Mouse (Mus musculus) ovary, postnatal 10 days (tissue): Measurements from ENCODE around the gene Ino80.

Experiments
- DNase-seq: peaks from one replicate; pipeline ENCODE4 v3.0.0; 2022; ENCODE audit warnings: low spot score

Gene Ino80

GRCm38 (mm10) chr2:119454558-119454957, 22.9 kb downstream of the Ino80 start:
- DNase-seq, result no peak

DNA sequence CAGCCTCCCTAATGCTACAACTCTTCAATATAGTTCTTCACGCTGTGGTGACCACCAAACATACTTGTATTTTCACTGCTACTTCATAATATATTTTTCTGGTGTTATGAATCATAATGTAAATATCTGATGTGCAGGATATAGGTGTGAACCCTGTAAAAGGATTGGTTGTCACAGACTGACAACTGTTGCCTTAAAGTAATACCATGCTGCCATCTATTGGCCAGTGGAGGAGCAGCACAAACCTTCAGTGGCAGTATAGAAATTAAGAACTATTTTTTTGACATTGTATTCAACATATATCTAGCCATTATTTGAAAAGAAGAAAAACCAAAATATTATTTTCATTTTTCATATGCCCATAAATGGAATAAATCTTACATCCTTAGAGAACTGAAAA, 40.5 kb downstream of the Ino80 start:
- no peak for DNase-seq

GRCm38 (mm10) chr2:119436467-119436866, 41.0 kb downstream of the Ino80 start:
- DNase-seq, result no peak

DNA sequence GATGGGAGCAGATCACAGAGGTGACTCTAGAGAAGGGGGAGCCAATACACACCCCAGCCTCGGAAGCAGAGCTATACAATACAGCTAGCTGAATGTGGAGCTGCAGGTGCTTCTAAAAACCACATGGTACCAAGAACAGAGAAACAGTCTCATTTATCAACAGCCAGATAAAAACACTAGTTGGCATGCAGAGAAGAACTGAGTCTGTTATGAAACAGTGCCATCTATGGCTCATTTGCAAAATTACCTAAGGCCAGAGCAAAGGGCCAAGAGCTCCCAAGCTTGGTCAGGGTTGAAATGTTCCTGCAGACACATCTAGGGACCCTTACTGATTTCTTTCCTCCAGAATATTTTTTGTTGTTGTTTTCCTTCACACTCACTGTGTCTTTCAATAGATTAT, 63.7 kb downstream of the Ino80 start:
- DNase-seq, result no peak

GRCm38 (mm10) chr2:119411674-119412073, 65.8 kb downstream of the Ino80 start:
- DNase-seq, result no peak

DNA sequence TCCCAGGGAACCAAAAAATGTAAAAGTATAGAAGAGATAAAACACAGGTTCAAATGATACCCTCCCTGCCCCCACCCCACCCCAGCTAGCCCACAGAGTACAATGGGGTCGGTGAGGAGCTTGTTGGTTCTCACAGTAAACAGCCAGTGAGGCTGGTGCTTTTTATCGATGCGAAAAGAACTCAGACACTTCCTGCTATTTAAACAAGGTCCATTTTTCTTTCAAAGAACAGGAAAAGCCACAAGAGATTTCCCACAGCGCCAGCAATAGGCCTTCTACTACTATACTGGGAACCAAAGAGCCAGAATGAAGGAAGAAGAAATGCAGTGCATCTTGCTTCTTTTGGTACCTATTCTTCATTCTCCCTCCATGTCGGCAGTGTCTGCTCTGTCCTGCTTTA, 66.5 kb downstream of the Ino80 start:
- DNase-seq, result no peak

DNA sequence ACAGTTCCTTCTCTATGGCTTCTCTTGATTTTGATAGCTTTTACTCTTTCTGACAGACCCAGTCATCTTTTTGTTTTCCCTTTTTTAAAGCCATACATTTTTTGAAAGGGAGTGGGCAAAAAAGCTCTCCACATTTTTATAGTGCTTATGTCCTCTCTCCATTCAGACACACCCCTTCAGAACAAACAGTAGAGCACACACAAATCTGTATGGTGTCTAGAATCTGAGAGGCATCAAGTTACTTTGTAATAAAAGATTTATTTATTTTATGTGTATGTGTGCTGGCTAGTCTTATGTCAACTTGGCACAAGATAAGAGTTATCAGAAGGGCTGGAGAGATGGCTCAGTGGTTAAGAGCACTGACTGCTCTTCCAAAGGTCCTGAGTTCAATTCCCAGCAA, 68.8 kb downstream of the Ino80 start:
- DNase-seq, result no peak

DNA sequence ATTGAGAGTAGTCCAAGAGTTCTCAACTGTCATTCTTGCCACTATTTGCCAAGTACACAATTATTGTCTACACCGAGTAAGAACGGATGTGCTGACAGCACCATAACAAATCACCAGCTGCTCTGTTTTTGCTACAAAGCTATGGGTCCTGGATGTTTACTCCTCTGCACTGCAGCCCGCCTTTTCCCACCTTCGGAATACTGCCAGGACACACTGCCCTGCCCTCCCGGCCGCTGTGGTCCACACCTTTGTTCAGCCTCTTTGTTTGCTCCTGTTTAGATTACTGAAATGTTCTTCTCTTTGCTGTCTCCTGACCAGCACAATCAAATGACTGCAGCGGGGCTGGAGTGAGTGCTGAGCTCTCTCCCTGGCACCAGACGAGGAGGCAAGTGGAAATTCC, 69.2 kb downstream of the Ino80 start:
- peak; percentile 3 for DNase-seq

GRCm38 (mm10) chr2:119399313-119399712, 78.2 kb downstream of the Ino80 start:
- no peak for DNase-seq

DNA sequence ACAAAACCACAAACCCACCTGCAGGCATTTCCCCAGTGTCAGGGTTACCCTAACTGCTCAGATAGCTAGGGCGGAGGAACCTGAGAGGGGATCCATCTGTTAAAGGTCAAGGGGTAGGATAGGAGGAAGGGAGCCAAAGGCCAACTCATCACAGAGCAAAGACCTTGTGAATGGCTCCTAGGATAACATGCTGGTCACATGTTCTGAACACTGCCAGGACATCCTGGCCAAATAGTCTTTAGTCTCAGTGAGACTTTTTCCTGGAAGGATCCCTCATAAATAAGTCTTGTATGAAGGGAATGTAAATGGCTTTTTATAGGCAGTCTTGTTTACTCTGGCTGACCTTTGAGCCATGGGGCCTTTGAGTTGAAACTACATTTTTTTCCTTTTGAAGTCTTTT, 78.8 kb downstream of the Ino80 start:
- DNase-seq, result no peak

- DNase-seq, result no peak
These were observed 79.2 kb downstream of the Ino80 start for GRCm38 (mm10) chr2:119398252-119398651.

DNA sequence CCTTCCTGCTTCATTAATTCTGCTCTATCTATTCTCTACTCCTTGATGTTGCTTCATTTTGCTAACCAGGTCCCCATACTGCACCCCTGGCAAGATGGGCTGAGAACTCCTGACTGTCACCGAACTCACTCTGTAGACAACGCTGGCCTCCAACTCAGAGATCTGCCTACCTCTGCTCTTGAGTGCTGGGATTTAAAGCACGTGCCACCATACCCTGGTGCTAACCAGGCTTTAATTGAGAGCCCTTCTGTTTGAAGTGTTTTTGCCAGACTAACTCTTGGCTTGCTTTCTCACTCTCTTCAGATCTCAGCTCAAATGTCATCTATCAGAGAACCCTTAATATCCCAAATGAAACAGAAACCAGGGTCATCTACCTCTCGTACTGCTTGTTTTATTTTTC, 87.5 kb downstream of the Ino80 start:
- no peak for DNase-seq

GRCm38 (mm10) chr2:119388266-119388665, 89.2 kb downstream of the Ino80 start:
- no peak for DNase-seq

DNA sequence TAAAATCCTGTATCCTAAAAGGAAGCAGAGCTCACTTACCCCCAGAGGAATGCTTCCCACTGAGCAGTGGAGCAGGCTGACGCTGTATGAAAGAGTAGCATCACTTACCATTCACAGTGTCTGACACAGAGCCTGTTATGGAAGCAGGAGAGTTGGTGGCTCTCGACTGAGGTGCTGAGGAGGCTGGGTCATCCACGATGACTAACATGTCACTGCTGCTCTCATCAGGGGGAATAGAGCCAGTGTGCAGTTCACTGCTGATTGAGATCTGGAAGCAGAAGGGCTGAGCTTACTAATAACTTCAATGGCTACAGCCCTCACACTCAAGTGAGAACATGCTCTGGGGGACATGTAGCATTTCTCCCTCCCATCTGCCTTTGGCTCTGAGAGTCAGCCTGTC, 98.0 kb downstream of the Ino80 start:
- no peak for DNase-seq

- DNase-seq, result no peak
These were observed 99.7 kb downstream of the Ino80 start for GRCm38 (mm10) chr2:119377826-119378225.

- DNase-seq, result no peak
These were observed 100.2 kb downstream of the Ino80 start for GRCm38 (mm10) chr2:119377286-119377685.

GRCm38 (mm10) chr2:119370116-119370515, 107.4 kb downstream of the Ino80 start:
- DNase-seq, result no peak

DNA sequence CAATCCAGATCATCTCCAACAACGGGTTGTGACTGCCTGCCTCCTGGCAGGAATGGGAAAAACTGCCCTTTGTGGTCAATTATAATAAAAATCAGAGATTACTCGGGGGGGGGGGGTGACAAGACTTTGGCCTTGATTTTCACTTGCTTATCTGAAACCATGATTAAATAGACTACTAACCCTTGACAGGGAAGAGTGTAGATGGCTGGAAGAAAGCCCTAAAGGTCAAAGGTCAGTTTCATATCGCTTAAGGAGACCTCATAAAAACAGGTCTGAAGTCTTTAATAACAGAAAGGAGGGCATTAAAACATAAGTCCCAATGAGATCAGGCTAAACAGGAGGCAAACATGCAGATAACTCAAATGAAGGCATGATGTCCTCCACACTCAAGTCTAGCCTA, 110.1 kb downstream of the Ino80 start:
- no peak for DNase-seq

DNA sequence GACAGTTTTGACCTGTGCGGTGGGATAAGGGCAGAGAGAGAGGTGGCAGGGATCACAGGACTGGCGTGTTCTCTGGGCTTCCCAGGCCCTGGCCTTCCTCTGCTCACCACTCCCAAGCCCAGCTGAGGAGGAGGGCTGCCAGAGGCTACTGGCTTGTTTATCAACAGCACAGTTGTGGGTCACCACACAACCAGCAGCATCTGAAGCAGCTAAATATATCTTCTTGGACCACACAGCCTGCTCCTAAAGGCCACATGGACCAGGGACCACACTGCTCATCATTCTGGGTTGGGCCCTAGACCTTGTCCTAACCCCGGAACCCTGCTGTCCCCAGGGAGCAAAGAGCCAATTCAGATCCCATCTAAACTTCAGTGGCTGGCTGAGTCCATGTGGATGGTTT, 112.5 kb downstream of the Ino80 start:
- DNase-seq, result no peak

DNA sequence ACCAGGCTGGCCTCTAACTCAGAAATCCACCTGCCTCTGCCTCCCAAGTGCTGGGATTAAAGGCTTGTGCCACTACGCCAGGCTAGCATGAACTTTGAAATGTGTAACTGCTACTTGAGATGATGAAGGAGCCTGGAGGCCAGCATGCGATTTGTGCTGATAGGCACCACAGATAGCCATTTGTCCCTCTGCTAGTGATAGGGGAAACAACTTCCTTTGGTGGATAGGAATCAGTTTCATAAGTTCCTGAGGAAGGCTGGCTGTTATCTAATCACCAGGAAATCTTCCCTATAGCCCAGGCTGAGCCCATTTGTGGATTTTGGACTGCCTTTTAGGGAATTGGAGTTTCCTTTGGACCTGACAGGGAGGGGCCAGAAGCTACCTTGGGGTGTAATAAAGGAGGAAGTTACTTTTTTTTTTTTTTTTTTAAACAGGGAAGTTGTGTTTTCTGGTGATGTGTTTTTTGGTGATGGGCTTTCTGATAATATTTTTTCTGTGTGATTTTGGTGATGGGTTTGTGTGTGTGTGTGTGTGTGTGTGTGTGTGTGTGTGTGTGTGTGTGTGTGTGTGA, 117.7 kb downstream of the Ino80 start:
- no peak for DNase-seq

- DNase-seq, result no peak
These were observed 119.2 kb downstream of the Ino80 start for GRCm38 (mm10) chr2:119358249-119358648.

GRCm38 (mm10) chr2:119356805-119357204, 120.7 kb downstream of the Ino80 start:
- no peak for DNase-seq

DNA sequence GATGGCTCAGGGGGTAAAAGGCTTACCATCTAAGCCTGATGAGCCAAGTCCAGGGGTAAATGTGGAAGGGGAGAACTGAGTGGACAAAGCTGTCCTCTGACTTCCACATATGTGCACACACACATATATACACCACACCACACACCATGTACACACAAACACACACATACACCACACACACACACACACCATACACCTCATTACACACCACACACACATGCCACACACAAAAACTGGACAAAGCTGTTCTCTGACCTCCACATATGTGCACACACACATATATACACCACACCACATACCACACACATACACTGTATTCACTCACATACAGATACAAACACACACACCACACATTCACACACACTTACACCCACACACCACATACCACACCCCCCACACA, 121.2 kb downstream of the Ino80 start:
- no peak for DNase-seq

DNA sequence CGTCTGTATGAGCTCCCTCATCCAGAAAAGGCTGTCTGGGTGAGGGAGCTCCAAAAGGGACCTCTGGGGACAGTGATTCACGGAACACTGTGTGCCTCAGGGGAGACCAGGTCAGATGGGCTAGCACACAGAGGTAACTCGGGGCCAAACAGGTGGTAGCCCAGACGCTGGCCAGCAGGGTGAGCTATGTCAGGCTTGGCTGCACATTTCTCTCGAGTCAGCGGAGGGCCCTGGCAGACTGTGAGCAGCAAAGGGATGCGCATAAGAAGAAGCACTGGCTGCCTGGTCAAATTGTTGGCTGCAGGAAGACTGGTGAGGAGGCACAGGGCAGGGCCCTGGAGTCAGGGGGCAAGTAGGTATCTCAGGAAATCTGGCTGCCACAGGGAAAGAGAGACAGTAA, 121.8 kb downstream of the Ino80 start:
- DNase-seq, result no peak

GRCm38 (mm10) chr2:119355089-119355488, 122.4 kb downstream of the Ino80 start:
- DNase-seq, result no peak
